Mouse (Mus musculus) kidney, postnatal 36 days (tissue): ENCODE measurements at regions not wholly inside any gene's neighbourhood (a gene's known extent, or its start where the extent isn't known, plus 50 kb on each side); places are given as distances from the start of the nearest gene placed in this dataset.

ENCODE experiments used
- DNase-seq, 2 experiments: peaks; one replicate each; pipeline ENCODE4 v3.0.0; 2021 to 2022; ENCODE audit warnings: mixed read lengths in 2 of 2

- no peak for DNase-seq
Observed at GRCm38 (mm10) chr6:102005627-102006026, 567.3 kb downstream of the Cntn3 start.

- no peak for DNase-seq
Observed at GRCm38 (mm10) chr6:101998181-101998580, 574.7 kb downstream of the Cntn3 start.

GRCm38 (mm10) chr6:101997629-101998028 lies 575.3 kb downstream of the Cntn3 start:
- no peak for DNase-seq

- no peak for DNase-seq
Observed at GRCm38 (mm10) chr6:101992815-101993214, 580.1 kb downstream of the Cntn3 start.

GRCm38 (mm10) chr6:101981656-101982055 lies 591.2 kb downstream of the Cntn3 start:
- no peak for DNase-seq

GRCm38 (mm10) chr6:101979213-101979612 lies 593.7 kb downstream of the Cntn3 start:
- no peak for DNase-seq

GRCm38 (mm10) chr6:101964941-101965340 lies 587.2 kb upstream of the Pdzrn3 start:
- no peak for DNase-seq

- peak; percentile 22 to 55 for DNase-seq
Observed at GRCm38 (mm10) chr6:101961476-101961875, 583.8 kb upstream of the Pdzrn3 start.

- no peak for DNase-seq
Observed at GRCm38 (mm10) chr6:101949681-101950080, 572.0 kb upstream of the Pdzrn3 start.

GRCm38 (mm10) chr6:101948950-101949349 lies 571.3 kb upstream of the Pdzrn3 start:
- no peak for DNase-seq

- no peak for DNase-seq
Observed at GRCm38 (mm10) chr6:101940266-101940866, 562.7 kb upstream of the Pdzrn3 start.

- DNase-seq: no peak
Observed at GRCm38 (mm10) chr6:101938393-101938985, 560.8 kb upstream of the Pdzrn3 start.

- DNase-seq: no peak
Observed at GRCm38 (mm10) chr6:101937467-101938392, 560.0 kb upstream of the Pdzrn3 start.

GRCm38 (mm10) chr6:101931768-101932167 lies 554.1 kb upstream of the Pdzrn3 start:
- no peak for DNase-seq

- DNase-seq: no peak
Observed at GRCm38 (mm10) chr6:101921686-101922085, 544.0 kb upstream of the Pdzrn3 start.

GRCm38 (mm10) chr6:101921186-101921585 lies 543.5 kb upstream of the Pdzrn3 start:
- DNase-seq: peak; percentile 30 to 34

- no peak for DNase-seq
Observed at GRCm38 (mm10) chr6:101918914-101919313, 541.2 kb upstream of the Pdzrn3 start.

- no peak for DNase-seq
Observed at GRCm38 (mm10) chr6:101905029-101905342, 527.3 kb upstream of the Pdzrn3 start.

- no peak for DNase-seq
Observed at GRCm38 (mm10) chr6:101904234-101905028, 526.7 kb upstream of the Pdzrn3 start.

- DNase-seq: no peak
Observed at GRCm38 (mm10) chr6:101902276-101902675, 524.6 kb upstream of the Pdzrn3 start.

GRCm38 (mm10) chr6:101898544-101898943 lies 520.8 kb upstream of the Pdzrn3 start:
- no peak for DNase-seq

- DNase-seq: no peak
Observed at GRCm38 (mm10) chr6:101890655-101891054, 513.0 kb upstream of the Pdzrn3 start.

GRCm38 (mm10) chr6:101882938-101883337 lies 505.2 kb upstream of the Pdzrn3 start:
- no peak for DNase-seq
